Comparison of ENCODE assay signal across 27 mouse cellular contexts in the genomic region with DNA sequence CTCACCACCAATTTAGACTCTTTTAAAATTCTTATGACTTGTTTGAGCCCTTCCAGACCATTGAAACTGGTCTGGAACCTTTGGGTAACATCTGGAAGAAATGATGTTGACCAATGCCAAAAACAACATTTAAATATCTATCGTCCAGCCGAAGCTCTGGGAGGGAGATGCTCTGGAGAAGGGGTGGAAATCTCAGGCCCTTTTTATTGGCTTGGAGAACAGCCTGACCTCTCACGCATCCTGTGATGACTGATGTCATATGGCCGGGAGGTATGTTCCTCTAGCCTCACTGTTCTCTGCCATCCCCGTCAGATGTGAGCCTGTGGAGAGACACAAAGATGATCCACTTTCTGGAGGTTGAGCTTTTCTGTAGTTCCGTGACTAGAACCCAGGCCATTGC.
DNase-seq lines count a peak whose midpoint lies in the region; ATAC-seq and TF ChIP-seq lines count a peak whose summit lies in the region.
"Had no signal": no experiment of that assay in that cellular context is flagged by ENCODE, and none has a peak within 500 bp of the region (broad histone marks: within the 10 kb centered on the region; RNA-seq: fewer than 3 reads in every experiment).

No protein-coding gene starts in this region.

- H3K4me1 ChIP-seq in kidney, postnatal 0 days (replicated peaks; ENCODE audit: insufficient read depth, low read length) = 0 out of 2 replicates have a peak, but pooled peaks cover 7% of the 10 kb centered on the region
- H3K4me1 ChIP-seq: embryonic facial prominence, embryonic 15.5 days; hindbrain, embryonic 15.5 days; limb, embryonic 10.5 days; midbrain, embryonic 10.5 days; neural tube, embryonic 13.5 days had no signal

- peak; percentile 97 for DNase-seq in heart, adult 11 months
- no peak for DNase-seq in heart, postnatal 36 days
- peak; percentile 39 for DNase-seq in kidney, postnatal 0 days (ENCODE audit: low spot score)
- DNase-seq in kidney, postnatal 14 days = no peak
- peak; percentile 65 to 68 for DNase-seq in heart, adult 9 months (ENCODE audit: low spot score in 2 of 2)
- DNase-seq in heart, postnatal 25 days (ENCODE audit: low spot score) = peak; percentile 10
- no peak for DNase-seq in adrenal gland, adult 8-10 months
- DNase-seq: adrenal gland, adult 2 months; cerebellum, adult 2 months; cerebellum, postnatal 36 days; embryo, embryonic 11 days; kidney, adult 8-10 months; liver; liver, postnatal 0 days; retina, postnatal 1 day; right cerebral cortex, postnatal 25 days; thymus, postnatal 14 days had no signal

- no peaks in the 10 kb centered on the region for H3K9me3 ChIP-seq in kidney, postnatal 0 days (replicated peaks; ENCODE audit: low read length)
- H3K9me3 ChIP-seq: embryonic facial prominence, embryonic 15.5 days; hindbrain, embryonic 15.5 days; limb, embryonic 10.5 days; midbrain, embryonic 10.5 days; neural tube, embryonic 13.5 days had no signal

- intact Hi-C loops in heart, postnatal 36 days (cut with DNase I) = no loop called here
- intact Hi-C loops in heart, postnatal 25 days (cut with DNase I) = no loop called here

- TF ChIP-seq CTCF in kidney, postnatal 0 days (IDR thresholded peaks at IDR 0.05; ENCODE audit: low read depth) = no peak

- 70% methylated on average over 6 of the region's 6 CpGs for WGBS in kidney, postnatal 0 days

- ATAC-seq in kidney, postnatal 0 days (replicated peaks; ENCODE audit: low FRiP score, low read depth) = no peak
- ATAC-seq: forebrain, embryonic 14.5 days; liver, postnatal 0 days; lung, postnatal 0 days; midbrain, embryonic 16.5 days had no signal

- H3K4me3 ChIP-seq in kidney, postnatal 0 days (replicated peaks; ENCODE audit: low read depth, low read length) = no peak overlapping the region
- H3K4me3 ChIP-seq: embryonic facial prominence, embryonic 15.5 days; hindbrain, embryonic 15.5 days; limb, embryonic 10.5 days; midbrain, embryonic 10.5 days; myocyte; neural tube, embryonic 13.5 days had no signal

- no peak overlapping the region for H3K4me2 ChIP-seq in kidney, postnatal 0 days (ENCODE audit: low read length)
- H3K4me2 ChIP-seq: embryonic facial prominence, embryonic 15.5 days; hindbrain, embryonic 15.5 days; neural tube, embryonic 13.5 days had no signal

- H3K36me3 ChIP-seq in kidney, postnatal 0 days (ENCODE audit: insufficient read depth, low read length) = no peaks in the 10 kb centered on the region
- H3K36me3 ChIP-seq: embryonic facial prominence, embryonic 15.5 days; hindbrain, embryonic 15.5 days; limb, embryonic 10.5 days; midbrain, embryonic 10.5 days; neural tube, embryonic 13.5 days had no signal

- H3K9ac ChIP-seq in kidney, postnatal 0 days (ENCODE audit: low read depth, low read length) = no peak overlapping the region
- H3K9ac ChIP-seq: embryonic facial prominence, embryonic 15.5 days; hindbrain, embryonic 15.5 days; liver, postnatal 0 days; neural tube, embryonic 13.5 days had no signal

- H3K27me3 ChIP-seq in kidney, postnatal 0 days (ENCODE audit: insufficient read depth, low read length) = no peaks in the 10 kb centered on the region
- H3K27me3 ChIP-seq: embryonic facial prominence, embryonic 15.5 days; hindbrain, embryonic 15.5 days; neural tube, embryonic 13.5 days had no signal

- no peak overlapping the region for H3K27ac ChIP-seq in kidney, postnatal 0 days
- H3K27ac ChIP-seq: embryonic facial prominence, embryonic 15.5 days; hindbrain, embryonic 15.5 days; limb, embryonic 10.5 days; macrophage; midbrain, embryonic 10.5 days; neural tube, embryonic 13.5 days had no signal

Comparison
In these comparisons a context has a peak if more than half of its experiments do, and no peak if none do; other contexts are left out.
1. DNase-seq: peak in heart, adult 11 months (single experiment), kidney, postnatal 0 days (single experiment), heart, adult 9 months (2 of 2) and heart, postnatal 25 days (single experiment); none in heart, postnatal 36 days (0 of 2), kidney, postnatal 14 days (single experiment) and adrenal gland, adult 8-10 months (single experiment).